7 mouse cellular contexts compared by ENCODE assay signal in the genomic region with DNA sequence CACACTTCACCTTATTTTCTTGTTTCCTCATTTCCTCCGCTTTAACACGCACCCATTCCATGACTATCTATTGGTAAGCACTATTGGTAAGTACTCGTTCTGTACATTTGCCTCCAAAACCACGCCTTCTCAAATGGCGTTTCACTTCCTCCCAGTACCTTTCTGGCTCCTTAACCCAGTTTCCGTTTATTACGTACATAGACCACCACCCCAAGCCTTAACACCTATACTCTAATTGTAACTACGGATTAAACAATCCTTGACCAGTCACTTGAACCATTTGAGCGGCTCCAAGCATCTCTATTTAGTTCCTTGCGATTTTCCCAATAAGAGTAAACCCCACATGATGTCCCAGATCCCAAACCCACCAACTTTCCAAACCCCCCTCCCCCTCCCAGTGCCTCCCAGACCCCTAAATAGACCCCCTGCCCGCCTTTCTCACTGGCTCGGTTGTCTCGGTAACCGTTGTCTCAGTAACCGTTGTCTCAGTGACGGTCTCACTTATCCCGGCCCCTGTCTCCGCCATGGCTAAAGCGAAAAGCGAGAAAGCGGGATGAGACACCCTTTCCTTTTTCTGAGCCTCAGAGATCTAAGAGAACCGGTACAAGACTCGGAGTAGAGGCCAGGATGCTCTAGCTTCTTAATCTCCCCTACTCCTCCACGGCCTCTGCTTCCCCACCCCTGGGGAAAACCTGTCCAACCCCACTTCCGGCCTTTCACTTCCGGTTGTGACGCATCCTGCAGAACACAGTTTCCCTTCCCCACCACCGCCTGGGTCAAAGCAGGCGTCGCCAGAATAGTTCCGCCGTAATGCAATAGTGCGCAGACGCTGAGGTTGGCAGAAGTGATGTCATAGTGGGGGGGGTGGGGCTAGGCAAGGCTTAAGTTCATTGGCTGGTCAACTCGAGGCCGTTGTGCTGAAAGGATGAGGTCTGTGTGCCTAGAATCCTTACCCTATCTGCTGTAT. TPM values are rescaled to one million over a fixed set of nuclear protein-coding genes. Genes with fewer than 3 reads are reported as not detected.
DNase-seq lines count a peak whose midpoint lies in the region; ATAC-seq lines count a peak whose summit lies in the region.

A gene (minus strand): TSS at position 761 of the 967 bp plus-strand sequence.

- WGBS in intestine, embryonic 15.5 days, result 2% methylated on average over 36 of the region's 36 CpGs
- WGBS in midbrain, embryonic 10.5 days, result 4% methylated on average over 36 of the region's 36 CpGs

- H3K27me3 ChIP-seq in intestine, embryonic 15.5 days (replicated peaks), result no peaks in the 10 kb centered on the region
- peaks cover 16% of the 10 kb centered on the region for H3K27me3 ChIP-seq in midbrain, embryonic 10.5 days (ENCODE audit: low read depth, poor library complexity, severe bottlenecking)

- intact Hi-C loops in gastrocnemius, postnatal 36 days (cut with DNase I), result no loop called here
- intact Hi-C loops in left cerebral cortex, postnatal 25 days (cut with DNase I), result loop anchor here (2.0 to 10.0 kb wide), 2 partner anchors 96 to 976 kb away; a partner anchor contains a TSS

- peaks cover 18% of the 10 kb centered on the region for H3K4me1 ChIP-seq in intestine, embryonic 15.5 days (replicated peaks)
- peaks cover 30% of the 10 kb centered on the region for H3K4me1 ChIP-seq in midbrain, embryonic 10.5 days

- ATAC-seq in intestine, embryonic 15.5 days, result peak; percentile 97

- H3K9ac ChIP-seq in intestine, embryonic 15.5 days, result peak within 1 kb of the TSS; percentile 69

- H3K27ac ChIP-seq in intestine, embryonic 15.5 days, result peak within 1 kb of the TSS; percentile 62
- H3K27ac ChIP-seq in midbrain, embryonic 10.5 days (replicated peaks), result peak within 1 kb of the TSS; percentile 90

- H3K9me3 ChIP-seq in intestine, embryonic 15.5 days, result no peaks in the 10 kb centered on the region
- H3K9me3 ChIP-seq in midbrain, embryonic 10.5 days (replicated peaks), result no peaks in the 10 kb centered on the region

- peak; percentile 97 for DNase-seq in adrenal gland, adult 2 months
- DNase-seq in embryo, embryonic 11.5 days (ENCODE audit: low read depth, low spot score), result peak; percentile 96
- peak; percentile 85 to 93 for DNase-seq in gastrocnemius, postnatal 36 days
- DNase-seq in left cerebral cortex, postnatal 25 days (ENCODE audit: low spot score in 2 of 2), result peak; percentile 94 to 99
- peak; percentile 98 for DNase-seq in midbrain, embryonic 10.5 days (ENCODE audit: low spot score)
- peak; percentile 91 for DNase-seq in right cerebral cortex, postnatal 4 days

- H3K36me3 ChIP-seq in intestine, embryonic 15.5 days, result peaks cover 8% of the 10 kb centered on the region; the same call in 1 of the 2 replicates
- H3K36me3 ChIP-seq in midbrain, embryonic 10.5 days, result peaks cover 39% of the 10 kb centered on the region

- peak within 1 kb of the TSS; percentile 67 for H3K4me3 ChIP-seq in intestine, embryonic 15.5 days (replicated peaks)
- H3K4me3 ChIP-seq in midbrain, embryonic 10.5 days, result peak within 1 kb of the TSS; percentile 71

- peak within 1 kb of the TSS; percentile 69 for H3K4me2 ChIP-seq in intestine, embryonic 15.5 days (replicated peaks)

RNA-seq across cellular contexts. Expression of the gene that starts here (rescaled TPM):
- total RNA-seq in adrenal gland, adult 2 months (2021), result 100 to 1,000 TPM; 104 to 111 TPM
- polyA plus RNA-seq in adrenal gland, adult 2 months (2012; rRNA removed), result 21.4 and 23.1 TPM in 2 replicates
- total RNA-seq in gastrocnemius, postnatal 36 days (2021), result 10 to 100 TPM; 48.0 to 56.2 TPM
- 95.4 and 99.5 TPM in 2 replicates for polyA plus RNA-seq in intestine, embryonic 15.5 days (2015; fragmentation: Nextera tagmentation; extraction: Ambion mirVana)
- 100 to 1,000 TPM; 119 to 132 TPM for total RNA-seq in left cerebral cortex, postnatal 25 days (2021)
- polyA plus RNA-seq in midbrain, embryonic 10.5 days (2016; fragmentation: Nextera tagmentation; extraction: Ambion mirVana), result 160 and 166 TPM in 2 replicates

Comparison
In these comparisons a context has a peak if more than half of its experiments do, and no peak if none do; other contexts are left out.
1. Peak in every context shown above with its lines: DNase-seq, ATAC-seq, H3K4me3 ChIP-seq and H3K27ac ChIP-seq.